Mouse (Mus musculus) left cerebral cortex, postnatal 10 days (tissue): ENCODE data around the gene Klk8. TPM values are rescaled to one million over a fixed set of nuclear protein-coding genes. Genes with fewer than 3 reads are reported as not detected.

ENCODE experiments used
- total RNA-seq, 2 experiments: library from RNA; stranded (reverse); gene quantifications; 2 replicates each; pipeline ENCODE4 v1.2.3; 2021

Klk8 gene
- total RNA-seq, 2 experiments from 2014 or later, result 6.7 to 6.9 TPM

Other genes with a start within 250 kb of the Klk8 start
- gene Zfp658, start 235.3 kb upstream of the Klk8 start, total RNA-seq, result 1 to 10 TPM; 5.1 to 5.8 TPM
- 10 to 100 TPM; 17.1 to 26.4 TPM for gene Zfp719, start 218.0 kb upstream of the Klk8 start, total RNA-seq
- not detected for gene Zfp819, start 190.4 kb upstream of the Klk8 start, total RNA-seq
- gene Ceacam18, start 162.9 kb upstream of the Klk8 start, total RNA-seq, result under 1 TPM in 1 of 2 experiments, not detected in 1; 0.18 TPM
- gene Siglece, start 137.4 kb upstream of the Klk8 start, total RNA-seq, result 1 to 10 TPM; 1.1 TPM
- 10 to 100 TPM; 12.4 TPM for gene Ctu1, start 125.6 kb upstream of the Klk8 start, total RNA-seq
- gene Klk14, start 107.2 kb upstream of the Klk8 start, total RNA-seq, result not detected
- not detected for gene Klk13, start 85.0 kb upstream of the Klk8 start, total RNA-seq
- not detected for gene Klk12, start 28.7 kb upstream of the Klk8 start, total RNA-seq
- not detected for gene Klk11, start 23.0 kb upstream of the Klk8 start, total RNA-seq
- gene Klk10, start 16.5 kb upstream of the Klk8 start, total RNA-seq, result not detected
- not detected for gene Klk9, start 5.7 kb upstream of the Klk8 start, total RNA-seq
- gene Klk7, start 13.7 kb downstream of the Klk8 start, total RNA-seq, result not detected
- gene Klk6, start 26.9 kb downstream of the Klk8 start, total RNA-seq, result not detected
- gene Klk5, start 44.4 kb downstream of the Klk8 start, total RNA-seq, result not detected
- gene Klk4, start 83.6 kb downstream of the Klk8 start, total RNA-seq, result not detected
- not detected for gene Klk15, start 136.2 kb downstream of the Klk8 start, total RNA-seq
- not detected for gene Klk1b8, start 153.1 kb downstream of the Klk8 start, total RNA-seq
- gene Klk1b1, start 169.2 kb downstream of the Klk8 start, total RNA-seq, result not detected
- not detected for gene Klk1b9, start 178.5 kb downstream of the Klk8 start, total RNA-seq
- gene Klk1b11, start 198.3 kb downstream of the Klk8 start, total RNA-seq, result not detected
- gene Klk1b26, start 214.6 kb downstream of the Klk8 start, total RNA-seq, result not detected